Mouse (Mus musculus): ENCODE data around the gene Tex52. TPM values are rescaled to one million over a fixed set of nuclear protein-coding genes. Genes with fewer than 3 reads are reported as not detected.

Tex52 gene
- total RNA-seq (2021) = not detected

- intact Hi-C loops (cut with DNase I) = no loop called here
- DNase-seq (ENCODE audit: low spot score) = peak; percentile 33
These were observed at the start of gene Tex52, which contains the start of gene Gm44596 for GRCm38 (mm10) chr6:128375192-128375591. TSS of gene Tex52 (plus strand) at chr6:128375456. TSS of gene Gm44596 (plus strand) at chr6:128375503.

GRCm38 (mm10) chr6:128334397-128335124 is 40.7 kb upstream of the Tex52 start:
- intact Hi-C loops (cut with DNase I) = no loop called here
- peak; percentile 9 for DNase-seq (ENCODE audit: low spot score)

GRCm38 (mm10) chr6:128337467-128337866 is 37.8 kb upstream of the Tex52 start:
- DNase-seq (ENCODE audit: low spot score) = no peak
- intact Hi-C loops (cut with DNase I) = no loop called here

GRCm38 (mm10) chr6:128338876-128339275 is 36.4 kb upstream of the Tex52 start:
- intact Hi-C loops (cut with DNase I) = no loop called here
- no peak for DNase-seq (ENCODE audit: low spot score)

GRCm38 (mm10) chr6:128341956-128342723 is 33.1 kb upstream of the Tex52 start:
- DNase-seq (ENCODE audit: low spot score) = no peak
- intact Hi-C loops (cut with DNase I) = no loop called here

GRCm38 (mm10) chr6:128345623-128346022 is 29.6 kb upstream of the Tex52 start:
- DNase-seq (ENCODE audit: low spot score) = no peak
- intact Hi-C loops (cut with DNase I) = no loop called here

- intact Hi-C loops (cut with DNase I) = no loop called here
- no peak for DNase-seq (ENCODE audit: low spot score)
These were observed 28.5 kb upstream of the Tex52 start for GRCm38 (mm10) chr6:128346782-128347181.

- no peak for DNase-seq (ENCODE audit: low spot score)
- intact Hi-C loops (cut with DNase I) = no loop called here
These were observed 25.5 kb upstream of the Tex52 start for GRCm38 (mm10) chr6:128349711-128350110.

GRCm38 (mm10) chr6:128354140-128354539 is 21.1 kb upstream of the Tex52 start:
- intact Hi-C loops (cut with DNase I) = no loop called here
- no peak for DNase-seq (ENCODE audit: low spot score)

GRCm38 (mm10) chr6:128355201-128355681 is 20.0 kb upstream of the Tex52 start:
- intact Hi-C loops (cut with DNase I) = no loop called here

GRCm38 (mm10) chr6:128355726-128356416 is 19.4 kb upstream of the Tex52 start, which contains the start of gene Tulp3:
TSS of gene Tulp3 (minus strand) at chr6:128355851.
- DNase-seq (ENCODE audit: low spot score) = peak; percentile 92
- intact Hi-C loops (cut with DNase I) = no loop called here

More at GRCm38 (mm10) chr6:128355201-128355681, 20.0 kb upstream of the Tex52 start:
- no peak for DNase-seq (ENCODE audit: low spot score)

GRCm38 (mm10) chr6:128358999-128359398 is 16.3 kb upstream of the Tex52 start:
- intact Hi-C loops (cut with DNase I) = loop anchor here (2.0 kb wide), 1 partner anchor 40 kb away; no protein-coding TSS in a partner anchor
- DNase-seq (ENCODE audit: low spot score) = no peak

- DNase-seq (ENCODE audit: low spot score) = no peak
- intact Hi-C loops (cut with DNase I) = loop anchor here (5.0 kb wide), 1 partner anchor 50 kb away; no protein-coding TSS in a partner anchor
These were observed 13.4 kb upstream of the Tex52 start for GRCm38 (mm10) chr6:128361901-128362300.

- intact Hi-C loops (cut with DNase I) = loop anchor here (5.0 kb wide), 1 partner anchor 50 kb away; no protein-coding TSS in a partner anchor
- peak; percentile 79 for DNase-seq (ENCODE audit: low spot score)
These were observed 12.8 kb upstream of the Tex52 start, which contains the start of the genes Rhno1 and Foxm1 for GRCm38 (mm10) chr6:128362381-128363006. TSS of gene Rhno1 (minus strand) at chr6:128362911. TSS of gene Foxm1 (plus strand) at chr6:128362967.

- intact Hi-C loops (cut with DNase I) = loop anchor here (5.0 kb wide), 1 partner anchor 49 kb away; no protein-coding TSS in a partner anchor
- DNase-seq (ENCODE audit: low spot score) = no peak
These were observed 12.0 kb upstream of the Tex52 start for GRCm38 (mm10) chr6:128363007-128363825.

GRCm38 (mm10) chr6:128364721-128365120 is 10.5 kb upstream of the Tex52 start:
- intact Hi-C loops (cut with DNase I) = loop anchor here (5.0 kb wide), 1 partner anchor 48 kb away; no protein-coding TSS in a partner anchor
- DNase-seq (ENCODE audit: low spot score) = no peak

GRCm38 (mm10) chr6:128366466-128366865 is 8.8 kb upstream of the Tex52 start:
- intact Hi-C loops (cut with DNase I) = no loop called here
- no peak for DNase-seq (ENCODE audit: low spot score)

GRCm38 (mm10) chr6:128370040-128370439 is 5.2 kb upstream of the Tex52 start:
- intact Hi-C loops (cut with DNase I) = no loop called here
- no peak for DNase-seq (ENCODE audit: low spot score)

Data from heart, postnatal 25 days (tissue).